ENCODE assay signal across 8 mouse cellular contexts in the genomic region with DNA sequence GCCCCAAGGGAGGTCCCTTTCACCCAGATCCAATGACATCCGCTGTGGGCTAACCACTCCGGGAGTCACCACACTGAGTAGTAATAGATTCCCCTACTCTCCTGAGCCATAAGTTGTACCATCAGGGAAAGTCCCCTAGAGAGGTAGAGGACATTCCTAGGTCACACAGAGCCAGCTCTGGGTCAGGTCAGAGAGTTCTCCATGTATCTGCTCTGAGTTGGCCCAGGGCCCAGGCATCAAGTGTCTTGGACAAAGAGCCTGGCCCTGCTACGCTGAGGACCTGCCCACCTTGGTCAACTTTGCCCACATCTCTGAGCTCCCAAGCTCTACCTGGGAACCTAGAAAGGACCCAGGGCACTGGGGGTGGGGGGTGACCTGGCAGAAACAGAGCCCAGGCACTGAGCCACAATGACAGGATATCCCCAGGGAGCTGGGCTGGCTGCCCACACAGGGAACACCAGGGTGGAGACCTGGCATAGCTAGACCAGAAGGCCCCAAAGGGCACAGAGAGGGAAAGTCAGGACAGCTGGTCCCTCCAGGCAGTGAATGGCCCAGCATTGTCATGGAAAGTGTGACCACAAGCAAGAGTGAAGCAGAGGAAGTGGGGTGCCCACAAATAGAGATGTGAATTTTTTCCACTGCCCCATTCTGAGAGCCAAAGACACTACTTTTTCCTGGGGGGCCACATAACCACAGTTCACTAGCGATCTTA. TPM values are rescaled to one million over a fixed set of nuclear protein-coding genes. Genes with fewer than 3 reads are reported as not detected.
A peak's percentile ranks its signal among the peaks of the same experiment; 100 is the strongest.
DNase-seq lines count a peak whose midpoint lies in the region; ATAC-seq lines count a peak whose summit lies in the region.

No protein-coding gene starts in this region.

- H3K27ac ChIP-seq in midbrain, embryonic 16.5 days (ENCODE audit: low read length), result no peak overlapping the region

- H3K4me1 ChIP-seq in midbrain, embryonic 16.5 days (ENCODE audit: control insufficient read depth, insufficient read depth, low read length), result no peaks in the 10 kb centered on the region

- no peak overlapping the region for H3K4me2 ChIP-seq in midbrain, embryonic 16.5 days (ENCODE audit: low read length)

- H3K9ac ChIP-seq in midbrain, embryonic 16.5 days (ENCODE audit: low read depth, low read length), result no peak overlapping the region

- H3K27me3 ChIP-seq in midbrain, embryonic 16.5 days (ENCODE audit: control insufficient read depth, insufficient read depth, low read depth, low read length), result no peaks in the 10 kb centered on the region

- H3K36me3 ChIP-seq in midbrain, embryonic 16.5 days (ENCODE audit: control insufficient read depth, insufficient read depth, low read length), result no peaks in the 10 kb centered on the region

- H3K9me3 ChIP-seq in midbrain, embryonic 16.5 days (replicated peaks; ENCODE audit: control insufficient read depth, low read length, poor library complexity, severe bottlenecking), result no peaks in the 10 kb centered on the region

- ATAC-seq in hematopoietic stem cell, adult 5-6 weeks (replicated peaks in 1 of 2; ENCODE audit: insufficient read depth in 1 of 2, low FRiP score in 2 of 2, low TSS enrichment in 1 of 2, low read depth in 1 of 2, poor library complexity in 2 of 2, severe bottlenecking in 2 of 2), result peak; percentile 62 to 74
- ATAC-seq in megakaryocyte progenitor cell, adult 5-6 weeks (replicated peaks; ENCODE audit: poor library complexity), result peak; percentile 79
- ATAC-seq in midbrain, embryonic 16.5 days, result no peak
- no peak for ATAC-seq in erythroid progenitor cell, adult 5-6 weeks (replicated peaks; ENCODE audit: low FRiP score, poor library complexity, severe bottlenecking)

- WGBS in midbrain, embryonic 16.5 days, result 93% methylated on average over 4 of the region's 4 CpGs

- peak; percentile 23 for DNase-seq in spleen, adult 12 weeks (ENCODE audit: low spot score)
- no peak for DNase-seq in spleen, postnatal 4 days (ENCODE audit: low spot score in 2 of 2)
- DNase-seq in cerebellum, adult 9-11 months, result peak; percentile 38
- no peak for DNase-seq in right cerebral cortex, postnatal 36 days (ENCODE audit: low spot score in 2 of 2)

- no peak overlapping the region for H3K4me3 ChIP-seq in midbrain, embryonic 16.5 days (ENCODE audit: low read depth, low read length)

RNA-seq across cellular contexts. Expression of a gene that starts 7.4 kb away (rescaled TPM):
- 79.5 and 106 TPM in 2 replicates for total RNA-seq in hematopoietic stem cell, adult 5-6 weeks (2017)
- total RNA-seq in megakaryocyte progenitor cell, adult 5-6 weeks (2015), result 52.1 and 63.7 TPM in 2 replicates
- 74.9 and 82.5 TPM in 2 replicates for total RNA-seq in megakaryocyte progenitor cell, adult 5-6 weeks (2017)
- 1.2 and 1.7 TPM in 2 replicates for polyA plus RNA-seq in midbrain, embryonic 16.5 days (2015; fragmentation: Nextera tagmentation; extraction: Ambion mirVana)
- total RNA-seq in erythroid progenitor cell, adult 5-6 weeks (2015; ENCODE audit: low replicate concordance), result 19.8 and 20.5 TPM in 2 replicates
- total RNA-seq in erythroid progenitor cell, adult 5-6 weeks (2017; ENCODE audit: low replicate concordance), result 11.1 and 15.1 TPM in 2 replicates

RNA-seq across cellular contexts. Expression of a gene that starts 45.3 kb away (rescaled TPM):
- 11.3 and 12.7 TPM in 2 replicates for total RNA-seq in hematopoietic stem cell, adult 5-6 weeks (2017)
- total RNA-seq in megakaryocyte progenitor cell, adult 5-6 weeks (2015), result 6.8 and 9.3 TPM in 2 replicates
- total RNA-seq in megakaryocyte progenitor cell, adult 5-6 weeks (2017), result 3.8 and 5.2 TPM in 2 replicates
- 0.30 and 0.48 TPM in 2 replicates for polyA plus RNA-seq in midbrain, embryonic 16.5 days (2015; fragmentation: Nextera tagmentation; extraction: Ambion mirVana)
- 1.1 and 3.4 TPM in 2 replicates for total RNA-seq in erythroid progenitor cell, adult 5-6 weeks (2015; ENCODE audit: low replicate concordance)
- total RNA-seq in erythroid progenitor cell, adult 5-6 weeks (2017; ENCODE audit: low replicate concordance), result 0.45 and 0.51 TPM in 2 replicates

Comparison
In these comparisons a context has a peak if more than half of its experiments do, and no peak if none do; other contexts are left out.
1. DNase-seq: peak in spleen, adult 12 weeks (single experiment) and cerebellum, adult 9-11 months (single experiment); none in spleen, postnatal 4 days (0 of 2) and right cerebral cortex, postnatal 36 days (0 of 2).
2. ATAC-seq: peak in hematopoietic stem cell, adult 5-6 weeks (2 of 2) and megakaryocyte progenitor cell, adult 5-6 weeks (single experiment); none in midbrain, embryonic 16.5 days (single experiment) and erythroid progenitor cell, adult 5-6 weeks (single experiment).